Mouse (Mus musculus): Measurements from ENCODE around the gene Esrrg. TPM values are rescaled to one million over a fixed set of nuclear protein-coding genes. Genes with fewer than 3 reads are reported as not detected.

The Esrrg gene
- polyA plus RNA-seq, 1 experiment: 0.54 TPM

GRCm38 (mm10) chr1:187664261-187664660 is 55.7 kb downstream of the Esrrg start:
- peaks cover 6% of the 10 kb centered on the region for H3K4me1 ChIP-seq (ENCODE audit: control insufficient read depth, insufficient read depth, low read length)
- H3K27ac ChIP-seq (ENCODE audit: insufficient read depth, low read length): no peak overlapping the region
- TF ChIP-seq CTCF (IDR thresholded peaks at IDR 0.05; ENCODE audit: borderline replicate concordance, insufficient read depth, low read length) (no peak), POLR2A (IDR thresholded peaks at IDR 0.05; ENCODE audit: low read depth, low read length) (no peak)
- no peak overlapping the region for H3K4me3 ChIP-seq (ENCODE audit: insufficient read depth, low read length)

- H3K27ac ChIP-seq (ENCODE audit: insufficient read depth, low read length): no peak overlapping the region
- TF ChIP-seq POLR2A (IDR thresholded peaks at IDR 0.05; ENCODE audit: low read depth, low read length) (no peak), CTCF (IDR thresholded peaks at IDR 0.05; ENCODE audit: borderline replicate concordance, insufficient read depth, low read length) (no peak)
- peaks cover 6% of the 10 kb centered on the region for H3K4me1 ChIP-seq (ENCODE audit: control insufficient read depth, insufficient read depth, low read length)
- no peak overlapping the region for H3K4me3 ChIP-seq (ENCODE audit: insufficient read depth, low read length)
Observed at GRCm38 (mm10) chr1:187665901-187666600, 57.5 kb downstream of the Esrrg start.

GRCm38 (mm10) chr1:187669746-187670145 is 61.2 kb downstream of the Esrrg start:
- Histone ChIP-seq H3K4me1 (ENCODE audit: control insufficient read depth, insufficient read depth, low read length) (no peaks in the 10 kb centered on the region), H3K27ac (ENCODE audit: insufficient read depth, low read length) (no peak overlapping the region), H3K4me3 (ENCODE audit: insufficient read depth, low read length) (no peak overlapping the region)
- TF ChIP-seq CTCF (IDR thresholded peaks at IDR 0.05; ENCODE audit: borderline replicate concordance, insufficient read depth, low read length) (no peak), POLR2A (IDR thresholded peaks at IDR 0.05; ENCODE audit: low read depth, low read length) (no peak)

- no peak overlapping the region for H3K4me3 ChIP-seq (ENCODE audit: insufficient read depth, low read length)
- no peak for TF ChIP-seq POLR2A (IDR thresholded peaks at IDR 0.05; ENCODE audit: low read depth, low read length)
- no peak for TF ChIP-seq CTCF (IDR thresholded peaks at IDR 0.05; ENCODE audit: borderline replicate concordance, insufficient read depth, low read length)
- no peaks in the 10 kb centered on the region for H3K4me1 ChIP-seq (ENCODE audit: control insufficient read depth, insufficient read depth, low read length)
- no peak overlapping the region for H3K27ac ChIP-seq (ENCODE audit: insufficient read depth, low read length)
Observed at GRCm38 (mm10) chr1:187672446-187672845, 63.9 kb downstream of the Esrrg start.

GRCm38 (mm10) chr1:187674771-187675186 is 66.2 kb downstream of the Esrrg start:
- Histone ChIP-seq H3K27ac (ENCODE audit: insufficient read depth, low read length) (no peak overlapping the region), H3K4me1 (ENCODE audit: control insufficient read depth, insufficient read depth, low read length) (no peaks in the 10 kb centered on the region), H3K4me3 (ENCODE audit: insufficient read depth, low read length) (no peak overlapping the region)
- no peak for TF ChIP-seq CTCF (IDR thresholded peaks at IDR 0.05; ENCODE audit: borderline replicate concordance, insufficient read depth, low read length)
- TF ChIP-seq POLR2A (IDR thresholded peaks at IDR 0.05; ENCODE audit: low read depth, low read length): no peak

- no peak overlapping the region for H3K27ac ChIP-seq (ENCODE audit: insufficient read depth, low read length)
- H3K4me1 ChIP-seq (ENCODE audit: control insufficient read depth, insufficient read depth, low read length): no peaks in the 10 kb centered on the region
- TF ChIP-seq POLR2A (IDR thresholded peaks at IDR 0.05; ENCODE audit: low read depth, low read length) (no peak), CTCF (IDR thresholded peaks at IDR 0.05; ENCODE audit: borderline replicate concordance, insufficient read depth, low read length) (no peak)
- H3K4me3 ChIP-seq (ENCODE audit: insufficient read depth, low read length): no peak overlapping the region
Observed at GRCm38 (mm10) chr1:187676626-187677025, 68.0 kb downstream of the Esrrg start.

DNA sequence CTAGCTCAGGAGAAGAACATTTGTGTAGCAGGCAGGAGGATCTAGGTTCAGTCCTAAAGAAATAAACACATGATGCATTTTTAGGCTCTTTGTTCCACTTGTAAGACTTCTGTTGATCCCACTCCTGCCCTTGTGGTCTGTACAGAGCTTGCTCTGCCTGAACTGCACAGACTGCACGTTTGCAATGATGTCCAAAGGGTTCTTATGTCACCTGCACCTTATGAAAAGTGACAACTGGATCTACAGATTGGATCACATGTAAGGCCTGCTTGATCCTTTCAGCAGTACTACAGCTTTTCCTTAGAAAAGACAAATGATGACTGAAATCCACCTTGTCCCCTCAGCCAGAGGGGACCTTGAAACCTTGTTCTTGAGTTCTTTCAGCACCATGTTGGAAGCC is 70.7 kb downstream of the Esrrg start:
- Histone ChIP-seq H3K4me3 (ENCODE audit: insufficient read depth, low read length) (no peak overlapping the region), H3K4me1 (ENCODE audit: control insufficient read depth, insufficient read depth, low read length) (no peaks in the 10 kb centered on the region), H3K27ac (ENCODE audit: insufficient read depth, low read length) (no peak overlapping the region)
- TF ChIP-seq POLR2A (IDR thresholded peaks at IDR 0.05; ENCODE audit: low read depth, low read length) (no peak), CTCF (IDR thresholded peaks at IDR 0.05; ENCODE audit: borderline replicate concordance, insufficient read depth, low read length) (no peak)

- Histone ChIP-seq H3K4me3 (ENCODE audit: insufficient read depth, low read length) (no peak overlapping the region), H3K27ac (ENCODE audit: insufficient read depth, low read length) (no peak overlapping the region), H3K4me1 (ENCODE audit: control insufficient read depth, insufficient read depth, low read length) (no peaks in the 10 kb centered on the region)
- TF ChIP-seq CTCF (IDR thresholded peaks at IDR 0.05; ENCODE audit: borderline replicate concordance, insufficient read depth, low read length) (no peak), POLR2A (IDR thresholded peaks at IDR 0.05; ENCODE audit: low read depth, low read length) (no peak)
Observed at GRCm38 (mm10) chr1:187684519-187684918, 75.9 kb downstream of the Esrrg start.

- no peaks in the 10 kb centered on the region for H3K4me1 ChIP-seq (ENCODE audit: control insufficient read depth, insufficient read depth, low read length)
- H3K27ac ChIP-seq (ENCODE audit: insufficient read depth, low read length): no peak overlapping the region
- TF ChIP-seq CTCF (IDR thresholded peaks at IDR 0.05; ENCODE audit: borderline replicate concordance, insufficient read depth, low read length) (no peak), POLR2A (IDR thresholded peaks at IDR 0.05; ENCODE audit: low read depth, low read length) (no peak)
- H3K4me3 ChIP-seq (ENCODE audit: insufficient read depth, low read length): no peak overlapping the region
Observed at GRCm38 (mm10) chr1:187691846-187692525, 83.4 kb downstream of the Esrrg start.

- TF ChIP-seq POLR2A (IDR thresholded peaks at IDR 0.05; ENCODE audit: low read depth, low read length) (no peak), CTCF (IDR thresholded peaks at IDR 0.05; ENCODE audit: borderline replicate concordance, insufficient read depth, low read length) (no peak)
- Histone ChIP-seq H3K4me3 (ENCODE audit: insufficient read depth, low read length) (no peak overlapping the region), H3K27ac (ENCODE audit: insufficient read depth, low read length) (no peak overlapping the region), H3K4me1 (ENCODE audit: control insufficient read depth, insufficient read depth, low read length) (no peaks in the 10 kb centered on the region)
Observed at GRCm38 (mm10) chr1:187694865-187695264, 86.3 kb downstream of the Esrrg start.

All from embryonic fibroblast, embryonic 13.5 days (primary cell).